Mouse (Mus musculus) lung, embryonic 16.5 days (tissue): ENCODE measurements around the gene Padi6. TPM values are rescaled to one million over a fixed set of nuclear protein-coding genes. Genes with fewer than 3 reads are reported as not detected.

Experiments used
- ATAC-seq: fragments of 200-750 bp; cut with Nextera tagmentation; 2 replicates; pipeline ENCODE4 v1.8.0; 2017; ENCODE audit warnings: low read depth, mild to moderate bottlenecking, moderate library complexity
- H3K27ac ChIP-seq: fragments of 300-500 bp; sonication (generic); 2 replicates; pipeline ENCODE4 v1.5.1; 2014; ENCODE audit warnings: mild to moderate bottlenecking, control low read depth, low read length
- H3K27me3 ChIP-seq: fragments of 300-500 bp; sonication (generic); 2 replicates; pipeline ENCODE4 v1.6.1; 2014; ENCODE audit warnings: low read depth, low read length, mixed read lengths; ENCODE audit not compliant: control insufficient read depth, insufficient read depth
- H3K36me3 ChIP-seq: fragments of 300-500 bp; sonication (generic); 2 replicates; pipeline ENCODE4 v1.6.1; 2014; ENCODE audit warnings: low read length; ENCODE audit not compliant: control insufficient read depth, insufficient read depth
- H3K4me1 ChIP-seq: fragments of 300-500 bp; sonication (generic); replicated peaks from 2 replicates; pipeline ENCODE4 v1.6.1; 2014; ENCODE audit warnings: low read length, mixed read lengths; ENCODE audit not compliant: control insufficient read depth, insufficient read depth
- H3K4me2 ChIP-seq: fragments of 300-500 bp; sonication (generic); 2 replicates; pipeline ENCODE4 v1.6.1; 2014; ENCODE audit warnings: low read depth, low read length, control low read depth
- H3K4me3 ChIP-seq: fragments of 300-500 bp; sonication (generic); 2 replicates; pipeline ENCODE4 v1.5.1; 2014; ENCODE audit warnings: mild to moderate bottlenecking, low read length, control low read depth
- H3K9ac ChIP-seq: fragments of 300-500 bp; sonication (generic); 2 replicates; pipeline ENCODE4 v1.6.1; 2014; ENCODE audit warnings: low read length, control low read depth
- H3K9me3 ChIP-seq: fragments of 300-500 bp; sonication (generic); 2 replicates; pipeline ENCODE4 v1.6.1; 2016; ENCODE audit warnings: low read length; ENCODE audit not compliant: control insufficient read depth
- WGBS: fragments of 180-500 bp; shearing (Covaris S2); extraction: QIAGEN DNeasy Blood & Tissue Kit; methylation state at CpG from one replicate; pipeline ENCODE4 v1.1.7; 2014; 5-methylcytosine and 5-hydroxymethylcytosine counted together
- polyA plus RNA-seq: library from polyadenylated mRNA; unstranded; fragments of >200 nt; fragmentation: Nextera tagmentation; extraction: Ambion mirVana; gene quantifications from 2 replicates; pipeline ENCODE4 v1.2.1, GENCODE M21; 2015

Gene Padi6
- polyA plus RNA-seq, 1 experiment from 2014 or later, result not detected

DNA sequence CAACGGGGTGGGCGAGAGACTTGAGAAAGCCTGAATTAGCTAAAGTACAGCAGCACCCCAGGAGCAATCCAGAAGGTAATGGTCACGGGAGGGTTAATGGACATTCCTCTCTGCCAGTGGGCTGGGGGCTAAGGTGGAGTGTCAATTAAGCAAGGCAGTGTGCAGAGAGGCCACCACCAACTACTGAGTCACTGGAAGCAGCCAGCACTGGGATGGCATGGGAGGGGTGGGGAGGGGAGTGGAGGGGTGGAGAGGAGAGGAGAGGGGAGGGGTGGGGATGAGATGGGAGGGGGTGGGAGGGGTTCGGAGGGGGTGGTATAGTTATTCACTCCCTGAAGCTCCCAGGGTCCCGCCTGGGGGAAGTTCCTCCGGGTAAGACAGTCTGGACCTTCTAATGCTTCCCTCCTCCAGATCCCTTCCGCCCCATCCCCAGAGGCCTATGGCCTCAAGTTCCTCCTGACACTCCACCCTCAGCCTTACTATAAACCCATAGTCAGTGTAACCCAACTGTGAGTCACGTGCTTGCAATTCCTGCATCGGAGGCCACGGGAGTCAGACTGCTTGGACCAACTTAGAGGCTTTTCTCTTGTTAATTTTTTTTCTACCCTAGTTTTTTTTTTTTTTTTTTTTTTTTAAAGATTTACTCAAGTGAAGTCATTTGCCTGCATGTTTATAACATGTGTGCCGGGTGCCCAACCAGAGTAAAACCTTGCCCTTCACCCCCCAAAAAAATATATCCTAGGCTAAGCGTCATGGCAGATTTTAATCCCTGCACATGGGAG, 54.2 kb downstream of the Padi6 start:
- Histone ChIP-seq H3K4me2 (no peak overlapping the region), H3K4me3 (no peak overlapping the region), H3K9me3 (no peaks in the 10 kb centered on the region), H3K4me1 (peaks cover 20% of the 10 kb centered on the region), H3K36me3 (no peaks in the 10 kb centered on the region), H3K27ac (no peak overlapping the region), H3K9ac (no peak overlapping the region), H3K27me3 (no peaks in the 10 kb centered on the region)
- ATAC-seq, result no peak
- 50% methylated on average over 11 of the region's 12 CpGs for WGBS

GRCm38 (mm10) chr4:140684881-140685303, 57.6 kb downstream of the Padi6 start:
- Histone ChIP-seq H3K9me3 (no peaks in the 10 kb centered on the region), H3K4me1 (peaks cover 20% of the 10 kb centered on the region), H3K27ac (peak overlapping the region; percentile 83), H3K36me3 (no peaks in the 10 kb centered on the region), H3K4me3 (0 out of 2 replicates have a peak overlapping the region, but pooled peaks have one; percentile 9), H3K4me2 (peak overlapping the region; percentile 46), H3K9ac (peak overlapping the region; percentile 21; the same call in 1 of the 2 replicates), H3K27me3 (no peaks in the 10 kb centered on the region)
- 16% methylated on average over 6 of the region's 6 CpGs for WGBS
- ATAC-seq, result peak; percentile 44

- H3K9ac ChIP-seq, result peak overlapping the region; percentile 21
- peak overlapping the region; percentile 46 for H3K4me2 ChIP-seq
- H3K4me3 ChIP-seq, result peak overlapping the region; percentile 9; the same call in 1 of the 2 replicates
- 12% methylated on average over 16 of the region's 16 CpGs for WGBS
- no peaks in the 10 kb centered on the region for H3K27me3 ChIP-seq
- no peaks in the 10 kb centered on the region for H3K36me3 ChIP-seq
- H3K4me1 ChIP-seq, result peaks cover 20% of the 10 kb centered on the region
- H3K27ac ChIP-seq, result peak overlapping the region; percentile 83
- no peaks in the 10 kb centered on the region for H3K9me3 ChIP-seq
- ATAC-seq, result peak; percentile 76
Observed at GRCm38 (mm10) chr4:140684141-140684871, 58.1 kb downstream of the Padi6 start.

DNA sequence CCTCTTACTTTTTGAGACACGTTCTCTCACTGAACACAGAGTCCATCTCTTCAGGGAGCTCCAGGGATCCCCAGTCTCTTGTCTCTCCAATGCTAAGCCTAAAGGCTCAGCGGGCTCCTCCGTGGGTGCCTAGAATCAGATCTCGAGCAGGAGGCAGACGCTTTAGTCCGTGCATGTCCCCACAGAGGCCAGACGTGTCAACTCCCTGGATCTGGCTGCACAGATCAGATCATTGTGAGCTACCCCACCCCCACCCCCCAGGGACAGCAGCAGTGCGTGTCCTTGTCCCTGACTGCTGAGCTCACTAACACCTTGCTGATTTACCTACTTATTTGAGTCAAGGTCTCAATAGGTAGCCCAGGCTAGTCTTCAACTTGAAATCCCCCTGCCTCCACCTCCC, 58.8 kb downstream of the Padi6 start:
- no peak overlapping the region for H3K9ac ChIP-seq
- H3K4me2 ChIP-seq, result peak overlapping the region; percentile 46
- H3K4me1 ChIP-seq, result peaks cover 20% of the 10 kb centered on the region
- no peak for ATAC-seq
- WGBS, result 37% methylated on average over 8 of the region's 8 CpGs
- H3K4me3 ChIP-seq, result no peak overlapping the region
- no peaks in the 10 kb centered on the region for H3K36me3 ChIP-seq
- H3K27ac ChIP-seq, result peak overlapping the region; percentile 83; the same call in 1 of the 2 replicates
- H3K27me3 ChIP-seq, result no peaks in the 10 kb centered on the region
- H3K9me3 ChIP-seq, result no peaks in the 10 kb centered on the region

GRCm38 (mm10) chr4:140680731-140681397, 61.6 kb downstream of the Padi6 start:
- ATAC-seq, result no peak
- Histone ChIP-seq H3K4me2 (no peak overlapping the region), H3K4me3 (no peak overlapping the region), H3K36me3 (no peaks in the 10 kb centered on the region), H3K4me1 (peaks cover 20% of the 10 kb centered on the region), H3K9ac (no peak overlapping the region), H3K27me3 (no peaks in the 10 kb centered on the region), H3K9me3 (no peaks in the 10 kb centered on the region), H3K27ac (peak overlapping the region; percentile 12; the same call in 1 of the 2 replicates)
- 31% methylated on average over 8 of the region's 8 CpGs for WGBS

DNA sequence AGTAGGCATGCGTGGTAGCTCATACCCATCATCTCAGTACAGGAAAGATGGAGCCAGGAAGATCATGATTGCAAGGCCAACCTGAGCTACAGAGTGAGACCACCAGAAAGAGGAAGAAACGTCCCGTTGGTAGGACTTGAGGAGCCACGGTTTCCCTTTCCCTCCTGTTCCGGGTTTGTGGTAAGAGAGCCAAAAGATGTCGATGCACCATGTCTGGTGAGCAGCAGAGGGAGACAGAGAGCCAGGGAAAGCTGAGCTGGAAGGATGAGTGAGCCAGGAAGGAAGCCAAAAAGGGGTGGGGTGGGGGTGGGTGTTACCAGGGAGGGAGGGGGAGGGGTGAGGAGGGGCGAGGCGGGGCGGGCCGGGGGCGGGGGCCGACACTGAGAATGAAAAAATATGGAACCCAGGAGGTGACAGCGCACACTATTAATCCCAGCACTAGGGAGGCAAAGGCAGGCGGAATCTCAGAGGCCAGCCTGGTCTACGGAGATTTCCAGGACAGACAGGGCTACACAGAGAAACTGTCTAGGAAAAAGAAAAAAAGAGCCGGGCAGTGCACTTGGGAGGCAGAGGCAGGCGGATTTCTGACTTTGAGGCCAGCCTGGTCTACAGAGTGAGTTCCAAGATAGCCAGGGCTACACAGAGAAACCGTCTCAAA, 62.6 kb downstream of the Padi6 start:
- ATAC-seq, result peak; percentile 56
- 19% methylated on average over 18 of the region's 18 CpGs for WGBS
- peak overlapping the region; percentile 36; the same call in 1 of the 2 replicates for H3K9ac ChIP-seq
- no peak overlapping the region for H3K27ac ChIP-seq
- peak overlapping the region; percentile 40 for H3K4me2 ChIP-seq
- no peaks in the 10 kb centered on the region for H3K36me3 ChIP-seq
- H3K4me1 ChIP-seq, result peaks cover 14% of the 10 kb centered on the region
- no peaks in the 10 kb centered on the region for H3K9me3 ChIP-seq
- no peaks in the 10 kb centered on the region for H3K27me3 ChIP-seq
- H3K4me3 ChIP-seq, result peak overlapping the region; percentile 22

- ATAC-seq, result peak; percentile 4; the same call in 1 of the 2 replicates
- no peak overlapping the region for H3K9ac ChIP-seq
- WGBS, result 11% methylated on average over 5 of the region's 5 CpGs
- H3K4me2 ChIP-seq, result no peak overlapping the region
- no peaks in the 10 kb centered on the region for H3K27me3 ChIP-seq
- no peaks in the 10 kb centered on the region for H3K36me3 ChIP-seq
- peaks cover 6% of the 10 kb centered on the region for H3K4me1 ChIP-seq
- H3K9me3 ChIP-seq, result no peaks in the 10 kb centered on the region
- no peak overlapping the region for H3K4me3 ChIP-seq
- H3K27ac ChIP-seq, result no peak overlapping the region
Observed at GRCm38 (mm10) chr4:140679038-140679437, 63.4 kb downstream of the Padi6 start.
